In genomic region chr13:32934706-32935381, GRCm38 (mm10) we compare ENCODE assay signal across 22 mouse cellular contexts. TPM values are rescaled to one million over a fixed set of nuclear protein-coding genes. Genes with fewer than 3 reads are reported as not detected.
DNase-seq lines count a peak whose midpoint lies in the region; ATAC-seq and TF ChIP-seq lines count a peak whose summit lies in the region.
"Had no signal": no experiment of that assay in that cellular context is flagged by ENCODE, and none has a peak within 500 bp of the region (broad histone marks: within the 10 kb centered on the region; RNA-seq: fewer than 3 reads in every experiment).

No protein-coding gene starts in this region.

- H3K9ac ChIP-seq in liver, adult 2 months (ENCODE audit: low read depth, low read length): no peak overlapping the region
- H3K9ac ChIP-seq in liver, embryonic 11.5 days (ENCODE audit: low read depth, low read length): no peak overlapping the region
- H3K9ac ChIP-seq: embryonic facial prominence, embryonic 15.5 days; heart, embryonic 13.5 days; hindbrain, embryonic 13.5 days; midbrain, embryonic 12.5 days; neural tube, embryonic 13.5 days had no signal

- whole genome bisulfite sequencing in liver, adult 2 months: 44% methylated on average over 1 of the region's 1 CpGs
- WGBS in liver, embryonic 11.5 days: 20% methylated on average over 1 of the region's 1 CpGs

- ATAC-seq in liver, embryonic 11.5 days (replicated peaks; ENCODE audit: low FRiP score): no peak
- ATAC-seq: forebrain, embryonic 14.5 days; Patski had no signal

- H3K4me3 ChIP-seq in liver, adult 2 months (ENCODE audit: insufficient read depth, low read depth, low read length): no peak overlapping the region
- no peak overlapping the region for H3K4me3 ChIP-seq in liver, embryonic 11.5 days (ENCODE audit: low read depth, low read length)
- H3K4me3 ChIP-seq in megakaryocyte, embryonic 14.5 days (replicated peaks): peak overlapping the region; percentile 33
- H3K4me3 ChIP-seq: embryonic facial prominence, embryonic 15.5 days; heart, embryonic 13.5 days; hindbrain, embryonic 13.5 days; midbrain, embryonic 12.5 days; neural tube, embryonic 13.5 days had no signal

- peak; percentile 10 for DNase-seq in liver, adult 2 months (ENCODE audit: extremely low read depth, low read depth, low spot score)
- DNase-seq in liver, embryonic 11.5 days (ENCODE audit: low spot score): no peak
- peak; percentile 3 for DNase-seq in 416B (ENCODE audit: low read depth)
- DNase-seq in T-cell, adult 2 months (ENCODE audit: low spot score): peak; percentile 5
- DNase-seq in adrenal gland, postnatal 4 days (ENCODE audit: low spot score in 2 of 2): no peak
- no peak for DNase-seq in ovary, postnatal 36 days (ENCODE audit: low spot score)
- DNase-seq: adrenal gland, adult 2 months; cerebellum, postnatal 14 days; gastrocnemius, postnatal 10 days; kidney, adult 11 months; lung, adult 2 months; right cerebral cortex, adult 18-20 months had no signal

- H3K27me3 ChIP-seq in liver, adult 2 months (ENCODE audit: control insufficient read depth, insufficient read depth, low read length): no peaks in the 10 kb centered on the region
- no peaks in the 10 kb centered on the region for H3K27me3 ChIP-seq in liver, embryonic 11.5 days (replicated peaks; ENCODE audit: control insufficient read depth, insufficient read depth, low read length)
- peaks cover 2% of the 10 kb centered on the region for H3K27me3 ChIP-seq in megakaryocyte, embryonic 14.5 days (replicated peaks)
- H3K27me3 ChIP-seq: embryonic facial prominence, embryonic 15.5 days; heart, embryonic 13.5 days; hindbrain, embryonic 13.5 days; midbrain, embryonic 12.5 days; neural tube, embryonic 13.5 days; Patski had no signal

- TF ChIP-seq CTCF in liver, adult 2 months (IDR thresholded peaks at IDR 0.05; ENCODE audit: low read depth, low read length): no peak

- H3K9me3 ChIP-seq in liver, embryonic 11.5 days (ENCODE audit: control insufficient read depth, low read length): no peaks in the 10 kb centered on the region
- H3K9me3 ChIP-seq in megakaryocyte, embryonic 14.5 days: no peaks in the 10 kb centered on the region; the same call in 1 of the 2 replicates
- H3K9me3 ChIP-seq: embryonic facial prominence, embryonic 15.5 days; heart, embryonic 13.5 days; hindbrain, embryonic 13.5 days; neural tube, embryonic 13.5 days had no signal

- H3K4me1 ChIP-seq in liver, adult 2 months (ENCODE audit: control insufficient read depth, insufficient read depth, low read length): no peaks in the 10 kb centered on the region
- no peaks in the 10 kb centered on the region for H3K4me1 ChIP-seq in liver, embryonic 11.5 days (replicated peaks; ENCODE audit: control insufficient read depth, insufficient read depth, low read length)
- peaks cover 18% of the 10 kb centered on the region for H3K4me1 ChIP-seq in megakaryocyte, embryonic 14.5 days
- H3K4me1 ChIP-seq: embryonic facial prominence, embryonic 15.5 days; hindbrain, embryonic 13.5 days; midbrain, embryonic 12.5 days; neural tube, embryonic 13.5 days had no signal

- no peaks in the 10 kb centered on the region for H3K36me3 ChIP-seq in liver, adult 2 months (ENCODE audit: control insufficient read depth, insufficient read depth, low read length)
- no peaks in the 10 kb centered on the region for H3K36me3 ChIP-seq in liver, embryonic 11.5 days (ENCODE audit: control insufficient read depth, insufficient read depth, low read length)
- H3K36me3 ChIP-seq in megakaryocyte, embryonic 14.5 days (replicated peaks; ENCODE audit: low read length): no peaks in the 10 kb centered on the region
- H3K36me3 ChIP-seq: embryonic facial prominence, embryonic 15.5 days; heart, embryonic 13.5 days; hindbrain, embryonic 13.5 days; midbrain, embryonic 12.5 days; neural tube, embryonic 13.5 days had no signal

- H3K4me2 ChIP-seq in liver, embryonic 11.5 days: no peak overlapping the region
- H3K4me2 ChIP-seq: embryonic facial prominence, embryonic 15.5 days; heart, embryonic 13.5 days; hindbrain, embryonic 13.5 days; midbrain, embryonic 12.5 days; neural tube, embryonic 13.5 days had no signal

- no peak for TF ChIP-seq POLR2A in liver, adult 2 months (IDR thresholded peaks at IDR 0.05; ENCODE audit: extremely low read depth, insufficient read depth, low read length)

- no peaks in the 10 kb centered on the region for H3K79me2 ChIP-seq in liver, adult 2 months (ENCODE audit: control insufficient read depth, insufficient read depth, low read length)

- no peak overlapping the region for H3K27ac ChIP-seq in liver, adult 2 months (replicated peaks; ENCODE audit: insufficient read depth, low read depth, low read length)
- no peak overlapping the region for H3K27ac ChIP-seq in liver, embryonic 11.5 days (ENCODE audit: low read depth, low read length)
- H3K27ac ChIP-seq: embryonic facial prominence, embryonic 15.5 days; heart, embryonic 13.5 days; hindbrain, embryonic 13.5 days; midbrain, embryonic 12.5 days; neural tube, embryonic 13.5 days had no signal

RNA-seq across cellular contexts. Expression of gene Serpinb6b, which starts 30.2 kb away (rescaled TPM):
- total RNA-seq in liver, adult 2 months (2014; rRNA removed): 2.6 and 2.7 TPM in 2 replicates
- 0.33 and 0.60 TPM in 2 replicates for polyA plus RNA-seq in liver, adult 2 months (2012; rRNA removed)
- polyA plus RNA-seq in liver, embryonic 11.5 days (2014; fragmentation: Nextera tagmentation; extraction: Ambion mirVana): 3.8 and 6.4 TPM in 2 replicates
- polyA plus RNA-seq in megakaryocyte, embryonic 14.5 days (2012; ENCODE audit: insufficient read depth, low replicate concordance): 0.19 TPM in 1 of 2 replicates, not detected in the other
- total RNA-seq in adrenal gland, postnatal 4 days (2021): 10 to 100 TPM; 60.3 to 62.4 TPM

RNA-seq across cellular contexts. Expression of gene Serpinb1c, which starts 36.8 kb away (rescaled TPM):
- total RNA-seq in liver, adult 2 months (2014; rRNA removed): 0.28 TPM in 1 of 2 replicates, not detected in the other
- 0.15 TPM in 1 of 2 replicates, not detected in the other for polyA plus RNA-seq in liver, adult 2 months (2012; rRNA removed)
- 0.18 TPM in 1 of 2 replicates, not detected in the other for polyA plus RNA-seq in liver, embryonic 11.5 days (2014; fragmentation: Nextera tagmentation; extraction: Ambion mirVana)
- not detected in 2 replicates for polyA plus RNA-seq in megakaryocyte, embryonic 14.5 days (2012; ENCODE audit: insufficient read depth, low replicate concordance)
- under 1 TPM in 1 of 2 experiments, not detected in 1; 0.31 TPM for total RNA-seq in adrenal gland, postnatal 4 days (2021)
- total RNA-seq: adrenal gland, adult 2 months; left cerebral cortex, postnatal 14 days had no signal
- polyA plus RNA-seq: adrenal gland, adult 2 months; embryonic facial prominence, embryonic 15.5 days; forebrain, embryonic 14.5 days; hindbrain, embryonic 13.5 days; lung, adult 2 months; midbrain, embryonic 12.5 days; neural tube, embryonic 13.5 days; testis, adult 2 months had no signal

Comparison
In these comparisons a context has a peak if more than half of its experiments do, and no peak if none do; other contexts are left out.
1. DNase-seq: peak in liver, adult 2 months (single experiment), 416B (single experiment) and T-cell, adult 2 months (single experiment); none in liver, embryonic 11.5 days (single experiment), adrenal gland, postnatal 4 days (0 of 2) and ovary, postnatal 36 days (single experiment).